Mouse (Mus musculus) embryo, embryonic 10 days (tissue): ENCODE measurements around the gene Cdc25a.

Experiments used
- DNase-seq: peaks from one replicate; pipeline ENCODE4 v3.0.0-alpha.2; 2015; ENCODE audit warnings: low spot score

Gene Cdc25a

GRCm38 (mm10) chr9:109894413-109895090 lies 19.2 kb downstream of the Cdc25a start:
- DNase-seq = peak; percentile 93

GRCm38 (mm10) chr9:109895593-109895992 lies 20.2 kb downstream of the Cdc25a start:
- no peak for DNase-seq

- DNase-seq = no peak
Measured at GRCm38 (mm10) chr9:109896253-109897150, 21.1 kb downstream of the Cdc25a start.

- DNase-seq = no peak
Measured at GRCm38 (mm10) chr9:109898027-109898426, 22.6 kb downstream of the Cdc25a start.

- no peak for DNase-seq
Measured at GRCm38 (mm10) chr9:109899361-109899760, 24.0 kb downstream of the Cdc25a start.

GRCm38 (mm10) chr9:109899774-109900173 lies 24.4 kb downstream of the Cdc25a start:
- no peak for DNase-seq

GRCm38 (mm10) chr9:109900604-109901003 lies 25.2 kb downstream of the Cdc25a start:
- no peak for DNase-seq

GRCm38 (mm10) chr9:109902246-109902645 lies 26.9 kb downstream of the Cdc25a start:
- no peak for DNase-seq

GRCm38 (mm10) chr9:109902740-109903139 lies 27.4 kb downstream of the Cdc25a start:
- no peak for DNase-seq

- no peak for DNase-seq
Measured at GRCm38 (mm10) chr9:109907300-109907699, 31.9 kb downstream of the Cdc25a start.

- no peak for DNase-seq
Measured at GRCm38 (mm10) chr9:109907774-109908465, 32.5 kb downstream of the Cdc25a start.

GRCm38 (mm10) chr9:109909102-109909501 lies 33.7 kb downstream of the Cdc25a start:
- DNase-seq = no peak

GRCm38 (mm10) chr9:109909926-109910325 lies 34.5 kb downstream of the Cdc25a start:
- DNase-seq = no peak

GRCm38 (mm10) chr9:109911779-109912178 lies 36.4 kb downstream of the Cdc25a start:
- DNase-seq = no peak

GRCm38 (mm10) chr9:109914269-109914926 lies 39.0 kb downstream of the Cdc25a start:
- no peak for DNase-seq

- no peak for DNase-seq
Measured at GRCm38 (mm10) chr9:109917931-109918330, 42.6 kb downstream of the Cdc25a start.

GRCm38 (mm10) chr9:109929131-109929530 lies 53.8 kb downstream of the Cdc25a start:
- no peak for DNase-seq

- no peak for DNase-seq
Measured at GRCm38 (mm10) chr9:109930063-109930462, 54.7 kb downstream of the Cdc25a start.

GRCm38 (mm10) chr9:109930752-109931151 lies 55.4 kb downstream of the Cdc25a start:
- DNase-seq = no peak

- DNase-seq = peak; percentile 97
Measured at GRCm38 (mm10) chr9:109931257-109932171, 56.1 kb downstream of the Cdc25a start, which contains the start of gene Map4. Map4 (plus strand) TSS chr9:109931460.

- peak; percentile 64 for DNase-seq
Measured at GRCm38 (mm10) chr9:109932361-109932755, 57.0 kb downstream of the Cdc25a start.
